Mouse (Mus musculus): Measurements from ENCODE around the gene Pi4kb. TPM values are rescaled to one million over a fixed set of nuclear protein-coding genes. Genes with fewer than 3 reads are reported as not detected.

The Pi4kb gene
- total RNA-seq, 2 experiments from 2014 or later, result 50.0 to 56.4 TPM

GRCm38 (mm10) chr3:95053701-95054100, 79.2 kb downstream of the Pi4kb start:
- intact Hi-C loops (cut with DNase I), result no loop called here

GRCm38 (mm10) chr3:95054481-95055260, 80.1 kb downstream of the Pi4kb start:
- intact Hi-C loops (cut with DNase I), result no loop called here
- peak; percentile 33 for DNase-seq

More at GRCm38 (mm10) chr3:95053701-95054100, 79.2 kb downstream of the Pi4kb start:
- peak; percentile 39 for DNase-seq

GRCm38 (mm10) chr3:95056275-95056674, 81.7 kb downstream of the Pi4kb start:
- DNase-seq, result no peak
- intact Hi-C loops (cut with DNase I), result no loop called here

Small RNAs within 50 kb of the gene (microRNA-seq; reads per million reads assigned to microRNA genes)
- 3.6 reads per million, percentile 6 among the genes with 10 or more reads in this experiment for gene Mir7013

Other genes with a start within 250 kb of the Pi4kb start
- gene Cgn, start 188.2 kb upstream of the Pi4kb start, total RNA-seq (2021), result 10 to 100 TPM; 17.1 to 17.9 TPM
- 10 to 100 TPM; 97.9 to 99.7 TPM for gene Pogz, start 137.2 kb upstream of the Pi4kb start, total RNA-seq (2021)
- gene Psmb4, start 87.8 kb upstream of the Pi4kb start, total RNA-seq (2021), result 100 to 1,000 TPM; 320 to 322 TPM
- 1 to 10 TPM; 3.8 to 4.8 TPM for gene Selenbp1, start 41.7 kb upstream of the Pi4kb start, total RNA-seq (2021)
- 10 to 100 TPM; 19.6 to 27.6 TPM for gene Rfx5, start 20.7 kb upstream of the Pi4kb start, total RNA-seq (2021)
- 10 to 100 TPM; 23.6 to 25.4 TPM for gene Zfp687, start 40.7 kb downstream of the Pi4kb start, total RNA-seq (2021)
- 100 to 1,000 TPM; 144 to 158 TPM for gene Psmd4, start 67.9 kb downstream of the Pi4kb start, total RNA-seq (2021)
- 10 to 100 TPM; 20.1 to 25.3 TPM for gene Pip5k1a, start 132.2 kb downstream of the Pi4kb start, total RNA-seq (2021)
- gene Vps72, start 136.3 kb downstream of the Pi4kb start, total RNA-seq (2021), result 10 to 100 TPM; 77.2 to 78.4 TPM
- 1 to 10 TPM in 1 of 2 experiments, under 1 TPM in 1; 0.87 to 1.0 TPM for gene Tmod4, start 149.7 kb downstream of the Pi4kb start, total RNA-seq (2021)
- 10 to 100 TPM; 39.9 to 43.2 TPM for gene Scnm1, start 159.3 kb downstream of the Pi4kb start, total RNA-seq (2021)
- 10 to 100 TPM; 19.8 to 23.0 TPM for gene Lysmd1, start 159.4 kb downstream of the Pi4kb start, total RNA-seq (2021)
- under 1 TPM; 0.74 to 0.92 TPM for gene Tnfaip8l2, start 167.6 kb downstream of the Pi4kb start, total RNA-seq (2021)
- gene Sema6c, start 185.7 kb downstream of the Pi4kb start, total RNA-seq (2021), result 100 to 1,000 TPM; 141 to 155 TPM
- 1 to 10 TPM; 9.0 TPM for gene Gabpb2, start 243.2 kb downstream of the Pi4kb start, total RNA-seq (2021)

Measured in left cerebral cortex, postnatal 4 days (tissue).